Mouse (Mus musculus) embryonic fibroblast, embryonic 13.5 days (primary cell): Measurements from ENCODE around the gene 1600014C10Rik.

Experiments used
- CTCF ChIP-seq: IDR thresholded peaks from 2 replicates; pipeline ENCODE4 v1.5.1; 2011; ENCODE audit warnings: mild to moderate bottlenecking, control low read depth, low read length, moderate library complexity, borderline replicate concordance; ENCODE audit not compliant: insufficient read depth
- POLR2A ChIP-seq: IDR thresholded peaks from 2 replicates; pipeline ENCODE4 v1.6.1; 2011; ENCODE audit warnings: low read depth, mild to moderate bottlenecking, control low read depth, low read length, moderate library complexity

DNA sequence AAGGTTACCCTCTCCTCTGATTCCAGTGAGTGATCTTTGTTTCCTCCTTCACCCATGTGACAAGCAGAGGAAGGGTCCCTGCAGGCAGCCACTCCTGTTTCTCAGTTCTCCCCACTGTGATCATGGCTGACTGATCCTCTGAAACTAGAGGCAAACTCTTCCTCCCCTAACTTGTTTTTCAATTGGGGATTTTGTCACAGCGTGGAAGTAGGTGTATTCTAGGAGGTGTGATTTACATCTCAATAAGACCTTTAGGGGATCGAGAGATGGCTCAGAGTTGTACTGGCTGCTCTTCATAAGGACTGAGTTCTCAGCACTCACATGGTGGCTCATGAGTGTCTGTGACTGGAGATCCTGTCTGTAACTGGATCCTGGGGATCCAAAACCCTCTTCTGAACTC lies 22.8 kb downstream of the 1600014C10Rik start:
- no peak for TF ChIP-seq POLR2A
- no peak for TF ChIP-seq CTCF
